Mouse (Mus musculus) T-cell, adult 2 months (primary cell): ENCODE results near the gene Fut8.
A peak's percentile ranks its signal among the peaks of the same experiment; 100 is the strongest.
"Not testable (repeated sequence)": the region's sequence is repeated elsewhere in the genome, so short reads cannot be mapped to it uniquely, and the experiment has no call there.

Experiments
- DNase-seq: peaks from one replicate; pipeline ENCODE4 v3.0.0; 2022; ENCODE audit warnings: low spot score

Gene Fut8

DNA sequence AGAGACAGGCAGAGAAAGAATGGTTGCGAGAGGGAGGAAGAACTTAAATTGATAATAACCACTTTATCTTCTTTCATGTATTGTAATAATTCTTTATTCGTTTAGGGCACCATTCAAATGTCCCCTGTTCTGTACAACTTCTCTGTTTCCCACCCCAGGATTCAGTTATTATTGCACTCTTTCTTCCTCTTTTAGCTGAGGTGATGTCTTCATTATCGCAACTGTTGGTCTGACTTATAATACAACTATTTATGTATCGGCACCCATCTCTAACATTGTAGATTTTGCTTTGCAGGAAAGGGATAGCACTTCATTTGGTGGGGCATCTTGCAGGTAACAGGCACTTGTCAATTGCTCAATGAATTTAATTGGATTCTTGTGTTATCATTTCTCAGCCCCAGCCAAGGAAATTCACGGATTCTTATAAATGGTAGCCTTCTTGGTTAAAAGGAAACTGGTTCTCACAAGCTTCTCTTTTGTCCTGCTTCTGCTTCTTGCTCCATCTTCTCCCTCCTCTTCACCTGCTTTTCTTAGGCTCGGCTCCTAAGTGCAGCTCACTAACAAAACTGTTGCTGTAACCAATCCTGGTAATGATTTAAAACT lies 15.6 kb upstream of the Fut8 start:
- no peak for DNase-seq

DNA sequence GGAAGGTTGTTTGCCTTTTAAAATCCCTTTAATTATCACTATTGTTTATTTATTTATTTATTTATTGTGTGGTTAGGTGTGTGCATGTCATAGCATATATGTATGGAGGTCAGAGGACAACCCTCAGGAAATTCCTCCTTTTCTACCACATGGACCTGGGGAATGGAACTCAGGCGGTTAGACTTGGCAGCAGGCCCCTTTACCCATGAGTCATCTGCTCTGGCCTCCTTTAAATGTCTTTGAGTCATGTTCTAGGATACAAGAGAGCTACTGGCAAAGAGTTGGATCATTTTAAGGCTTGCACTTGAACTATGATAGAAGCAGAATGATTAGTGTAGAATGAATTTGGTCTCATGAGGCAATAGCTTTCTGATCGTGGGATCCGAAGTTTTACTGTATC lies 14.3 kb upstream of the Fut8 start:
- DNase-seq, result no peak

GRCm38 (mm10) chr12:77224121-77224520 lies 13.8 kb upstream of the Fut8 start:
- DNase-seq, result no peak

GRCm38 (mm10) chr12:77224891-77225290 lies 13.0 kb upstream of the Fut8 start:
- no peak for DNase-seq

DNA sequence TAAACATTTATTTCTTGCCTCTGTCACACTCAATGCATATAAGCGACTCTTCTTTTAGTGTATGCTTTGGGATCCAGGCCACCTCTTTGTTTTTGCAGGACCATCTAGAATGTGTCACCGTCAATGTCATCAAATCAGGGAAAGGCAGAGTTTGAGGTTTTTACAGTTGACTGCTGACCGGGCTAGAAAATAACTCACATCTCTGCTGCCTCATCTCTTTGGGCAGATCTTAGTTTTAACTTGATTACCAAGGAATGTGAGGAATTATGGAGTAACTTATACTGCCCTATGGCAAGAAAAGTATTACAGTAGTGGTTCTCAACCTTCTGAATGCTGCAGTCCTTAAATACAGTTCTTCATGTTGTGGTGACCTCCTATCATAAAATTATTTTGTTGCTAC lies 12.2 kb upstream of the Fut8 start:
- DNase-seq, result no peak

DNA sequence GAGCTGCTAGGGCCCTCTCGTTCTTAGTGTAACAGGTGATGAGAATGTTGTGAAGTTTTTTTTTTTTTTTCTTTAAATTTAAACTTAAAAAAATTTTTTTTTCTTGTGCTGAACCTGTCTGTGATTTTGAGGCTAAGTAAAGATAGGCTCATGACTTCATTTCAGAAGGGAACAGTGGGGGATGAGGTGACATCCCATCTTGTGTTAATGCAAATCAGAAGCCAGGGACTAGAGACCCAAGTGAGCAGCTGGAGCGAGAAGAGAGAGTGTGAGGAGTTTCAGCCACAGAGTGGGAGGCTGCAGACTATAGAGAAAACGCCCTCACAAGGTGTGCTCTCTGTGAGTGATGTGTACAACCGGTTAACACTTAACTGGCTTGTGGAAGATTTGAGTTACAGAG lies 2.0 kb upstream of the Fut8 start:
- no peak for DNase-seq

GRCm38 (mm10) chr12:77238531-77239389 lies 835 bp downstream of the Fut8 start:
- DNase-seq, result peak; percentile 84

- DNase-seq, result peak; percentile 11
These were observed 1.6 kb downstream of the Fut8 start for GRCm38 (mm10) chr12:77239390-77240061.

DNA sequence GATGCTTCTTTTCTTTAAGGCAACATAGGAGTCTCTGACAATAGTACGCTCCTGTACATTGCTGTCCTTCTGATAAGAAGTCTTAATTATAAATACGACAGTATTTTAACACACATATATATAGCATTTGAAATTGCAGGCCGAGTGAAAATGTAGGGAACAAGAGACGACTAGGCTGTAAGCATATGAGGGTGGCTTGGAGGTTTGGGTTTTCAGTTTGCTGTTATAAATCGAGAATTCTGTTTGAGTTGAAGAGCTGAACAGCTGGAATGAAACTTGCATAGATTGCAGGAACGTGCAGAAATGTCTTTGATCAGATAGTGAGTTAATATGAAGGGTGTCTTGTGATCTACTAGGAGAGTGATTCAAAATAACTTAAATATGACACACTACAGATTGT lies 2.4 kb downstream of the Fut8 start:
- DNase-seq, result no peak

GRCm38 (mm10) chr12:77240839-77241238 lies 2.9 kb downstream of the Fut8 start:
- DNase-seq, result peak; percentile 12

DNA sequence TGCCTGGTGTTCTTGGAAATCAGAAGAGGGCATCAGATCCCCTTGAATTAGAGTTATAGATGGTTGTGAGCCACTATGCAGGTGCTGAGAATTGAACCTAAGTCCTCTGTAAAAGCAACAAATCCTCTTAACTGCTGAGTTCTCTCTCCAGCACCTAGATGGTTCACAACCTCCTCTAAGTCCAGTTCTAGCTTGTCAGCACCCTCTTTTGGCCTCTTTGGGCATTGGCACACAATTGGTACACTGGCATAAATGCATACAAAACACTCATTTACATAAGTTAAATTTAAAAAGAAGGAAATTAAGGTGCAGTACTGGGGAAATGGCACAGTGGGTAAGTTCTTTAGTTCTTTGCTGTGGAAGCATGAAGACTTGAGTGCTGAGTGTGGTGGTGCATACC lies 24.7 kb downstream of the Fut8 start:
- DNase-seq, result peak; percentile 20

DNA sequence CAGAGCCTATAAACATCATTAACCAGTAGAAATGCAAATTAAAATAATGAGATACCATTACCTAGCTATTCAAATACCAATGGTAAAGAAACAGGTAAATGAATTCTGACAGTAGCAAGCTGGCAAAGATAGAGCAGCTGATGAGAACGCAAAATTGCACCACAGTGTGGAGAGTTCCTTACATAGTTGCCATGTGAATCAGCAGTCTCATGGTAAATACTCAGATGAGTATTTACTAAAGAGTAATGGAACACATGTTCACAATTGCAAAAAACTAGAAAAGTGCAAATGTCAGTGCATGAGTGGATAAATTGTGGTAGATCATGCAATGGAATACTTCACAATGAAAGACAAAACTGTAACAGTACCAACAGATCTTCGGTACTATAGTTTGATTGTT lies 25.9 kb downstream of the Fut8 start:
- DNase-seq, result no peak

DNA sequence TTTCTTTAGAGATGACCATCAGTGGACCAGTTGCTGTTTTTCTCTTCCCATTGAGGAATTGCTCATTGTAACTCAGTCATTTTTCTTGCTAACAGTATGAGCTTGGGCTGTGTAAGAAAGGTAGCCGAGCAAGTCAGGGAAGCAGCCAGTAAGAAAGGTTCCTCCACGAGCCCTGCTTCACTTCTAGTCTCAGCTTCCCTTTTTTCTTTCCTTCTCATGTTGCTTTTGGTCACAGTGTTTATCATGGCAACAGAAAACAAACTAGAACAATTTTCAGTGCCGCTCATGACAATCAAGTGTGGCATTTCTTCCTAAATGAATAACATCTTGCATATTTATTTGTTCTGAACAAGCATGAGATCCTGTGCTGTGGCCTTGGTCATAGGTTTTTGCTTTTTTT lies 32.8 kb downstream of the Fut8 start:
- no peak for DNase-seq

GRCm38 (mm10) chr12:77288507-77288906 lies 50.6 kb downstream of the Fut8 start:
- DNase-seq, result no peak

- DNase-seq, result no peak
These were observed 53.1 kb downstream of the Fut8 start for GRCm38 (mm10) chr12:77291017-77291416.

DNA sequence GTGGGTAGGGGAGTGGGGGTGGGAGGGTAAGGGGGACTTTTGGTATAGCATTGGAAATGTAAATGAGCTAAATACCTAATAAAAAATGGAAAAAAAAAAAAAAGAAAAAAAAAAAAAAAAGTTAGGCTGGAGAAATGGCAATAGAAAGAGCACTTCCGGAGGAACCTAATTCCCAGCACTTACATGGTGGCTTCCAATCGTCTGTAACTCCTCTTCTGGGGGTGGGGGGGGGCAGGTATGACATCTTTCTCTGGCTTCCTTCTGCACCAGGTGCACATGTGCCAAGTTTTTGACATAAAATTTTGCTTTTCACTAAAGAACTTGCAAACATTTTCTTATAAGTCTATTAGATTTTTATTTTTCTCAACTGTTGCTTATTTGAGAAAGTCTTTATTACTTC lies 53.9 kb downstream of the Fut8 start:
- not testable (repeated sequence) for DNase-seq

- no peak for DNase-seq
These were observed 54.7 kb downstream of the Fut8 start for GRCm38 (mm10) chr12:77292375-77293258.

- no peak for DNase-seq
These were observed 58.2 kb downstream of the Fut8 start for GRCm38 (mm10) chr12:77296119-77296518.

DNA sequence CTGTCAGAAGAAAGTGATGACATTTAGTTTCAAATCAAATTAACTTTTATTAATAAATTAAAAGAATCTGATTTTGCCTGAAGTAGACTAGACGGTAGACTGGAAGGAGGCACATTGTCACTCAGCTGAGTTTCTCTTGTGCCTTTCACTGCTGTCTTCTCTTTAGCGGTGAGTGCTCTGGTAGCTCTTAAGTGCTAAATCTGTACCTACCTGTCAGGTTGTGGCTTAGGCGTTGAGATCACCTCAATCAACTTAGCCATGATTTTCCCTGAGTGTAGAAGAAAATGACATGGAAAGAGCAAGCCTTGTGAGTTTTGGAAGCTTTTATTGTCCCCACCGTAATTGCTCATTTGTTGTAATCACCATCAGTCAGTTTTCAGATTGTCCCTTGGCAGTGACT lies 59.2 kb downstream of the Fut8 start:
- no peak for DNase-seq

DNA sequence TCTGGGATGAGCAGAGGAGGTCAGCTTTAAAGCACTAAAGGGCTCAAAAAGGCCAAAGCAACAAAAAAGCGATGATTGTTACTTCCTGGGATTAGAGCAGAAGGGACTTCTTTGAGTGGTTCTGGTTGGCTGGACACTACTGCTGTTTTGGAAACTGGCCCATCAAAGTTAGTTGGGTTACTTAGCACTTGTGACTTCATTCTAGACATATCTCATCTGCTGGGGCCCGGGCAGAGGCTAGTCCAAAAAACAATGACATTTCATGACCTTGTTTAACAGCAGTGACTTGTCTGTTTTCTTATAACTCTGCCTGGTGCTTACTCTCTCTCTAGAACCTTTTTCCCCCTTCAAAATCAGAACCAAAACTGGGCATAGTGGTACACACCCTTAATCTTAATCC lies 59.9 kb downstream of the Fut8 start:
- DNase-seq, result no peak

DNA sequence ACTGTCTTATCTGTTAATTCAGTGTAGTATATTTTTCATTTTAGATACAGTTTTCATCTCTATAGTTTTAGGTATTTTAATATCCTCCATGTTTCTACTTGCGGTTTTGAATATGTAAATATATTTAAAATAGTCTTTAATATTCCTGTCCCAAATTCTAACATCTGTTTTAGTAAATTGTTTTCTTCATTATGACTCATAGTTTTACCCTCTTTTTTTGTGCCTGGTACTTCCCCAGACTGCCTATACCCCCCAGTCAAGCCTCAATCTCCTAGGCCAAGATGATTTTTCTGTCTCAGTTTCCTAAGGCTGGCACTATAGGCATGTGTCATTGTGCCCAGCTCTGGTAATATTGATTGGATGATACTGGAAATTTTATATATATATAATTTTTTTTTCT lies 64.1 kb downstream of the Fut8 start:
- DNase-seq, result no peak

- no peak for DNase-seq
These were observed 65.4 kb downstream of the Fut8 start for GRCm38 (mm10) chr12:77303367-77303766.
